Mouse (Mus musculus): ENCODE measurements at regions not wholly inside any gene's neighbourhood (a gene's known extent, or its start where the extent isn't known, plus 50 kb on each side); places are given as distances from the start of the nearest gene placed in this dataset.
A peak's percentile ranks its signal among the peaks of the same experiment; 100 is the strongest.

GRCm38 (mm10) chr1:92776353-92776752 lies 55.1 kb upstream of the Gpc1 start:
- DNase-seq = no peak

- no peak for DNase-seq
Observed at GRCm38 (mm10) chr1:92775908-92776307, 55.5 kb upstream of the Gpc1 start.

GRCm38 (mm10) chr1:92774743-92775692 lies 56.4 kb upstream of the Gpc1 start:
- no peak for DNase-seq

GRCm38 (mm10) chr1:92774006-92774405 lies 57.4 kb upstream of the Gpc1 start:
- no peak for DNase-seq

GRCm38 (mm10) chr1:92772784-92773113 lies 58.7 kb upstream of the Gpc1 start:
- DNase-seq = no peak

GRCm38 (mm10) chr1:92772101-92772783 lies 59.2 kb upstream of the Gpc1 start:
- no peak for DNase-seq

- no peak for DNase-seq
Observed at GRCm38 (mm10) chr1:92769696-92770095, 61.7 kb upstream of the Gpc1 start.

GRCm38 (mm10) chr1:92769156-92769555 lies 62.3 kb upstream of the Gpc1 start:
- no peak for DNase-seq

GRCm38 (mm10) chr1:92766496-92766895 lies 64.9 kb upstream of the Gpc1 start:
- DNase-seq = no peak

GRCm38 (mm10) chr1:92754793-92755488 lies 76.5 kb upstream of the Gpc1 start:
- peak; percentile 53 to 55 for DNase-seq

GRCm38 (mm10) chr1:92751700-92752136 lies 79.7 kb upstream of the Gpc1 start:
- DNase-seq = no peak

GRCm38 (mm10) chr1:92749475-92749874 lies 82.0 kb upstream of the Gpc1 start:
- DNase-seq = no peak

GRCm38 (mm10) chr1:92745284-92745683 lies 86.2 kb upstream of the Gpc1 start:
- DNase-seq = no peak

GRCm38 (mm10) chr1:92744528-92745241 lies 86.8 kb upstream of the Gpc1 start:
- DNase-seq = peak; percentile 49 to 57

GRCm38 (mm10) chr1:92742881-92743621 lies 88.4 kb upstream of the Gpc1 start:
- peak in 1 of 2 experiments; percentile 41 for DNase-seq

- no peak for DNase-seq
Observed at GRCm38 (mm10) chr1:92742300-92742699, 89.1 kb upstream of the Gpc1 start.

GRCm38 (mm10) chr1:92741047-92741446 lies 90.4 kb upstream of the Gpc1 start:
- no peak for DNase-seq

GRCm38 (mm10) chr1:92737600-92738197 lies 89.1 kb upstream of the Otos start:
- no peak for DNase-seq

- no peak for DNase-seq
Observed at GRCm38 (mm10) chr1:92736411-92736810, 87.8 kb upstream of the Otos start.

- no peak for DNase-seq
Observed at GRCm38 (mm10) chr1:92733732-92734131, 85.1 kb upstream of the Otos start.
